Mouse (Mus musculus) liver, embryonic 13.5 days (tissue): ENCODE data around the gene Gm8890. TPM values are rescaled to one million over a fixed set of nuclear protein-coding genes. Genes with fewer than 3 reads are reported as not detected.
"Not testable (repeated sequence)": the region's sequence is repeated elsewhere in the genome, so short reads cannot be mapped to it uniquely, and the experiment has no call there.

Experiments used
- ATAC-seq: fragments of 200-750 bp; cut with Nextera tagmentation; 2 replicates; pipeline ENCODE4 v1.8.0; 2017; ENCODE audit warnings: low read depth, mild to moderate bottlenecking, moderate number of reproducible peaks, moderate library complexity
- DNase-seq: peaks from one replicate; pipeline ENCODE4 v3.0.0; 2022
- H3K27ac ChIP-seq: fragments of 300-500 bp; sonication (generic); 2 replicates; pipeline ENCODE4 v1.5.1; 2015; ENCODE audit warnings: moderate library complexity, mild to moderate bottlenecking, inconsistent platforms
- H3K27me3 ChIP-seq: fragments of 300-500 bp; sonication (generic); 2 replicates; pipeline ENCODE4 v1.6.1; 2015; ENCODE audit warnings: mild to moderate bottlenecking, inconsistent platforms
- H3K36me3 ChIP-seq: fragments of 300-500 bp; sonication (generic); 2 replicates; pipeline ENCODE4 v1.6.1; 2015; ENCODE audit warnings: mild to moderate bottlenecking, inconsistent platforms
- H3K4me1 ChIP-seq: fragments of 300-500 bp; sonication (generic); replicated peaks from 2 replicates; pipeline ENCODE4 v1.6.1; 2015; ENCODE audit warnings: inconsistent platforms
- H3K4me2 ChIP-seq: fragments of 300-500 bp; sonication (generic); 2 replicates; pipeline ENCODE4 v1.6.1; 2015; ENCODE audit warnings: inconsistent platforms, mild to moderate bottlenecking, moderate library complexity
- H3K4me3 ChIP-seq: fragments of 300-500 bp; sonication (generic); replicated peaks from 2 replicates; pipeline ENCODE4 v1.5.1; 2015; ENCODE audit warnings: mild to moderate bottlenecking, inconsistent platforms
- H3K9ac ChIP-seq: fragments of 300-500 bp; sonication (generic); 2 replicates; pipeline ENCODE4 v1.6.1; 2015; ENCODE audit warnings: mild to moderate bottlenecking, inconsistent platforms
- H3K9me3 ChIP-seq: fragments of 300-500 bp; sonication (generic); replicated peaks from 2 replicates; pipeline ENCODE4 v1.6.1; 2016; ENCODE audit warnings: inconsistent platforms
- WGBS: fragments of 180-500 bp; shearing (Covaris S2); methylation state at CpG from one replicate; pipeline ENCODE4 v1.1.7; 2015; ENCODE audit not compliant: insufficient replicate concordance; 5-methylcytosine and 5-hydroxymethylcytosine counted together
- polyA plus RNA-seq: library from polyadenylated mRNA; unstranded; fragments of >200 nt; fragmentation: Nextera tagmentation; extraction: Ambion mirVana; gene quantifications from 2 replicates; pipeline ENCODE4 v1.2.1, GENCODE M21; 2015

Gm8890 gene
- not detected in 2 replicates for polyA plus RNA-seq

GRCm38 (mm10) chr5:11255733-11256132, at the start of gene Gm8890:
Gene Gm8890, plus strand, starts transcription at chr5:11256033.
- H3K27me3 ChIP-seq, H3K9ac ChIP-seq, DNase-seq, H3K4me1 ChIP-seq, H3K27ac ChIP-seq, H3K9me3 ChIP-seq, H3K4me2 ChIP-seq, H3K4me3 ChIP-seq, ATAC-seq, H3K36me3 ChIP-seq: not testable (repeated sequence)
- WGBS: 33% methylated on average over 1 of the region's 2 CpGs

GRCm38 (mm10) chr5:11256221-11256620, 388 bp downstream of the Gm8890 start:
- not testable (repeated sequence) for H3K9me3 ChIP-seq, DNase-seq, H3K4me2 ChIP-seq, H3K4me1 ChIP-seq, H3K4me3 ChIP-seq, H3K27me3 ChIP-seq, H3K36me3 ChIP-seq, ATAC-seq, H3K9ac ChIP-seq, H3K27ac ChIP-seq
- WGBS: 33% methylated on average over 1 of the region's 1 CpGs

Other genes with a start within 250 kb of the Gm8890 start
- gene Gm8879, start 128.4 kb upstream of the Gm8890 start, polyA plus RNA-seq: not detected in 2 replicates
- gene Gm5861, start 73.0 kb upstream of the Gm8890 start, polyA plus RNA-seq: not detected in 2 replicates
- gene Speer1, start 85.5 kb downstream of the Gm8890 start, polyA plus RNA-seq: not detected in 2 replicates
- not detected in 2 replicates for gene Gm8897, start 160.4 kb downstream of the Gm8890 start, polyA plus RNA-seq
- gene Gm8906, start 246.7 kb downstream of the Gm8890 start, polyA plus RNA-seq: not detected in 2 replicates